Mouse (Mus musculus) thymus, postnatal 4 days (tissue): ENCODE data around the gene Cep57.
A peak's percentile ranks its signal among the peaks of the same experiment; 100 is the strongest.

ENCODE experiments used
- DNase-seq: peaks from one replicate; pipeline ENCODE4 v3.0.0; 2021

Gene Cep57

GRCm38 (mm10) chr9:13826832-13827405, at the start of gene Cep57:
Gene Cep57, minus strand, starts transcription at chr9:13827107.
- DNase-seq, result peak; percentile 93

GRCm38 (mm10) chr9:13875340-13875739, 48.4 kb upstream of the Cep57 start:
- DNase-seq, result no peak

- DNase-seq, result no peak
Measured at GRCm38 (mm10) chr9:13874359-13874758, 47.5 kb upstream of the Cep57 start.

- no peak for DNase-seq
Measured at GRCm38 (mm10) chr9:13871631-13872030, 44.7 kb upstream of the Cep57 start.

GRCm38 (mm10) chr9:13867646-13868045, 40.7 kb upstream of the Cep57 start:
- DNase-seq, result no peak

GRCm38 (mm10) chr9:13856777-13857176, 29.9 kb upstream of the Cep57 start:
- DNase-seq, result no peak

GRCm38 (mm10) chr9:13856247-13856646, 29.3 kb upstream of the Cep57 start:
- DNase-seq, result no peak

GRCm38 (mm10) chr9:13853876-13854275, 27.0 kb upstream of the Cep57 start:
- no peak for DNase-seq

GRCm38 (mm10) chr9:13848481-13849480, 21.9 kb upstream of the Cep57 start:
- DNase-seq, result peak; percentile 19

- DNase-seq, result no peak
Measured at GRCm38 (mm10) chr9:13847591-13847990, 20.7 kb upstream of the Cep57 start.

GRCm38 (mm10) chr9:13836726-13837125, 9.8 kb upstream of the Cep57 start:
- no peak for DNase-seq

- DNase-seq, result no peak
Measured at GRCm38 (mm10) chr9:13835256-13835655, 8.3 kb upstream of the Cep57 start.

- DNase-seq, result no peak
Measured at GRCm38 (mm10) chr9:13828087-13828441, 1.2 kb upstream of the Cep57 start.

- peak; percentile 97 for DNase-seq
Measured at GRCm38 (mm10) chr9:13827406-13828086, 639 bp upstream of the Cep57 start, which contains the start of gene Fam76b. Gene Fam76b, plus strand, starts transcription at chr9:13827716.

GRCm38 (mm10) chr9:13826391-13826805, 509 bp downstream of the Cep57 start:
- peak; percentile 75 for DNase-seq

- no peak for DNase-seq
Measured at GRCm38 (mm10) chr9:13825896-13826295, 1.0 kb downstream of the Cep57 start.

- DNase-seq, result no peak
Measured at GRCm38 (mm10) chr9:13820774-13821173, 6.1 kb downstream of the Cep57 start.

- no peak for DNase-seq
Measured at GRCm38 (mm10) chr9:13818369-13818768, 8.5 kb downstream of the Cep57 start.

- DNase-seq, result peak; percentile 37
Measured at GRCm38 (mm10) chr9:13809937-13810336, 17.0 kb downstream of the Cep57 start.

- DNase-seq, result no peak
Measured at GRCm38 (mm10) chr9:13807657-13808056, 19.2 kb downstream of the Cep57 start.

- no peak for DNase-seq
Measured at GRCm38 (mm10) chr9:13806854-13807253, 20.1 kb downstream of the Cep57 start.

GRCm38 (mm10) chr9:13804480-13804879, 22.4 kb downstream of the Cep57 start:
- no peak for DNase-seq

GRCm38 (mm10) chr9:13794756-13795155, 32.2 kb downstream of the Cep57 start:
- no peak for DNase-seq
